Mouse (Mus musculus) c-Kit-positive CD71-positive TER-119-negative erythroid progenitor cells, embryonic 14.5 days (primary cell): ENCODE data around the gene Agpat3.

Experiments used
- DNase-seq: peaks from one replicate; pipeline ENCODE4 v3.0.0-alpha.2; 2013; ENCODE audit warnings: low read depth

The Agpat3 gene

DNA sequence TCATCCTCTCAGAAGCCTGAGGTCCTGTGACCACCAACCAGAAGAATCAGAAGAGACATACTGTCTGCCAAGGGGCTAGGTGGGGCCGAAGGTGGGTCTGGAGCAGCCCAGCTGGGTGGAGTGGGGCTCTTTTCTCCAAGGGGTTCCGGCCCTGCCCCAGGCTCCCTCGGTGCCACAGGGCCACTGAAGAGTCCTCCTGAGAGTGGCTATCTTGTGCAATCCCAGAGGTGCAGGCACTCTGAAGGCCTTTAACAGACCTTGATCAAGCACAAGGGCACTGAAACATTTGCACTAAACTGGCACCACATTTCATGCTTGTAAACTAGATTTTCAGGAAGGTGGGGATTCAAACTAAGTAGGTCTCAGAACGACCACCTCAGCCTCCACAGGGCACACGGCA is 55.9 kb downstream of the Agpat3 start:
- DNase-seq: no peak

DNA sequence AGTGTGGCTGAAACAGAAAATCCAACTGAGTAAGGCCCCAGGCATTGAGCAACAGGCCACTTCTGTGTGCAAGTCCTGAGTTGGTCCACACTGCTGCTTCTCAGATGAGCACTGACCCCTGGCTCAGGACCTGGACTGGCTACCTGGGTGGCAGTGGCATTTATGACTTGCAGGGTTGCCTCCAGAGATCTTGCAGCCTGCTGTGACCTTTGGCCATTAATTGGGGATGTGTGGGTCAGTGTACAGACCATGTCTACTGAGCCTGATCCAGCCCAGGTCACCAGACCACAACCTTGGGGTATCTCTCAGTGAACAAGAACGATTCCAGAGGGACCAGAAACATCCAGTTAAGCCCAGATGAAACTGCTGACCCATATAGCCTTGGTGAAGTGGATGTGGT is 58.7 kb downstream of the Agpat3 start:
- no peak for DNase-seq

DNA sequence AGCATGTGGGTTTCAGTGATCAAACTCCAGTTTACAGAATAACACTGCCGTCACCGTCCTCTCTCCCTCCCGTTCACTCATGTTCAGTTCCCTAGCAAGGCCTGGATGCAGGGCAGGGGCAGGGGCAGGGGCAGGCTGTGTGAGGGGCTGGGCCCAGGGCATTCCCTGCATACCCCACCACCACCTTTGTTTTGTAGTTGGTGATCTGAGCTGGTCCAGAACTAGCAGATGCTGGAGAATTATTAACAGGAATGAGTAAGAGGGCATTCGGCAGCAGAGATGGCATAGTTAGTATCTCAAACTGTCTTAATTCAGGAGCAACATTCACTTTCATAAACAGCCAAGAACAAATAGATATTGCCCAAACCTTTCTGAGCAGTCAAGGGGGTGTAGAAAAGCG is 59.9 kb downstream of the Agpat3 start:
- DNase-seq: no peak

DNA sequence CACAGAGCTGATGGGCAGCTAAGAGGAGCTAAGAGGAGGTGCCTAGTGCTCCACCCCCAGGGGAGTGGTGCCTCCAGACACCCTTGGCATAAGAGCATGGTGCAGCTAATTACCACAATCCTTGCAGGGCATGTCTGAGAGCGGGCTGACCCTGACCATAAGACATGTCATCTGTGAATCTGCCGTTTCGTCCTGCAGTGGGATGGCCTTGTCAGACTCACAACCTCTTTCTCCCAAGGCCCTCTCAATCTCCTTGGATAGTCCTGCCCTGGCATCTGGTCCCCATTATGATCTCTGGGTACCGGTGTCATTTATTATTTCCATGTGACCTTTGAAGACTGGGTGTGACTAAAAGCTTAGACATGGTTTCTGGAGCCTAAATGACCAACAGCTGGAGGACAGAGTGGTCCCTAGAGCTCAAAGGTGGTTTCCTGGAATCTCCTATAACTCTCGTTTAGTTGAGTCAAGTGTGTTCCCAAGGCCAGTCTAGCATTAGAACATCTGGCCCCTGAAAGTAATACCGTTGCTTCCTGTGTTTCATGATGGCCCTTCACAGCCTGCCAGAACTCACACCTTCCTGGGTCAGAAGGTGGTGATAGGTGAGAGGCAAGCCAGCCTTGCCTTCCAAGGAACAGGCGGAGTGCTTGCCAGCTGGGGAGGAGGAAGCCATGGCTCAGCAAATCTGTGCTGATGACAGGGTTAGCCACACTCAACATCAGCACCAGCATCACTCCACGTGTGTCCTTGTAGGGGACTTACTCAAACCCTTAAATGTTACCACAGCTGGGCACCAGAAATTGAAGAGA is 61.4 kb downstream of the Agpat3 start:
- DNase-seq: no peak

DNA sequence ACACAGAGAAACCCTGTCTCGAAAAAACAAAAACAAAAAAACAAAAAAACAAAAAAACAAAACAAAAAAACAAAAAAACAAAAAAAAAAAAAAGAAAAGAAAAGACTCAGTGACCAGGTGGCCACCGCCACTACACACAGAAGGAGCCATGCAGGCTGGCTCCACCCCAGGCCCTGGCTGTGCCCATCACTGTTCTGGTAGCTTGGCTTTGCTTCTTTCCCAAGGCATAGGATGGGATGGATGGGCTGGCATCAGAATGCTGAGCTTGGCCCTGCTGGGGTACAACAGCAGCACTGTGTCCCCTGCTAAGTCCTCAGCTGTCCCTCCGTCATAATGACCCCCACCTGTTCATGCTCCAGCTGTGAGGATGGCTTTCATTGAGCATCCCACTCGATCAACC is 63.4 kb downstream of the Agpat3 start:
- no peak for DNase-seq

DNA sequence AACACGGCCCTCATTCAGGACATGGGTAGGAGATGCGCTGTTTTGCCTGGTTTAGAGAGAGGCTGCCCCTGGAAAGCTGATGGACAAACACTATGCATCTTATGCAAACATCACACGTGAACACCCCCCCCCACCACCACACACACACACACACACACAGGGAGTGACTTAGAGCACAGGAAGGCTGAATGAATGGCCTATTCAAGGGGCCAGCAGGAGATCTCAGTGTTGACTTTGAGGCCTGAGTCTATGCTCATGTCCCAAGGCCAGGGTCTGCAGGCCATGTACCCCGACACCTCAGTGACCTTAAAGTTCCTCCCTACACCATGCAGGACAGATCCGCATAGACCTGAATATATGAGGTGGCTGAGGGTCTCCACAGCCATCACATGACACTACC is 64.2 kb downstream of the Agpat3 start:
- DNase-seq: no peak

DNA sequence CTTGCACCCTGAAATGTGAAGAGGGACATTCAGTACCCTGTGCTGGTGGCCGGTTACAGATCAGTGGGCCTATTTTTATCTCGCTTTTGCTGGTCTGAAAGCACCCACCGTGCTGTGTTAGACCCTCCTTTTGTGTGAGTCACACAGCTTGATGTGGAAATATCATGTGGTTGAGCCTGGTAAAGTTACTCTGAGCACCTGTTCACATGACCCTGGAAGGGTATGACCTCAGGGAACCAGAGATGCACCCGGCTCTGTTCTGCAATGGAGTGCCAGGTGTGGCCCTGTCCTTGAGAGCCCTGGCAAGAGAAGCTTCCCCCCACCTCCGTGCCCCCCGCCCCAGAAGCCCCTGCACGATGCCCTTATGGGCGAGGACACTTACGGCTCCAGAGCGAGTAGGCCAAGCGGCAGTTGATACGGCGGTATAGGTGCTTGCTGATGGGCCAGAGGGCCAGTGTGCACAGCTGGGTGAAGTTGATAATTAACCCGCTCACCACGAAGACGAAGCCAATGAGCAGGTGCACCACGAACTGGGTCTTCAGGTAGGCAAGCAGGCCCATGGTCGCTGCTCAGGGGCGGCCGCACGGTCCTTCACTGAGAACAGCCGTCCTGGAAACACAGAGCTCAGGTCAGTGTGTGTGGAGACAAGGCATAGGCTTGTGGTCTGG is 64.7 kb downstream of the Agpat3 start:
- DNase-seq: no peak

DNA sequence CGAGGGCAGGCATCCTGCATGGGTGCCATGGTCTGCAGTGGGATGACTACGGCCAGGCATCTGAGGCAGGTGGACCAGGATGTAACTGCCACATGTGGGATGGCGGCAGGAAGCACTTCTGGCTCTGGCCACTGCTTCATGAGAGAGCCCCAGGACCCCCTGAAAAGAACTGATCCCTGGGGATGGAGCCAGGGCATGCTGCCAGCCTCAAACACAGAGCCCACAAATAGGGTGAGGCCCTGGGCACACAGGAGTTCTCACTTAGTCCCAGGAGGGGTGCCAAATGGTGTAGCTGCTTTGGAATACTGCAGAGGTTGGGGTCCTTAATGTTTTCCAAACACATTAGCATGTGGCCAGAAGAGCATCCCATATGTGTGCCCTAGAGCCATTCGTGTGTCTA is 66.3 kb downstream of the Agpat3 start:
- no peak for DNase-seq

DNA sequence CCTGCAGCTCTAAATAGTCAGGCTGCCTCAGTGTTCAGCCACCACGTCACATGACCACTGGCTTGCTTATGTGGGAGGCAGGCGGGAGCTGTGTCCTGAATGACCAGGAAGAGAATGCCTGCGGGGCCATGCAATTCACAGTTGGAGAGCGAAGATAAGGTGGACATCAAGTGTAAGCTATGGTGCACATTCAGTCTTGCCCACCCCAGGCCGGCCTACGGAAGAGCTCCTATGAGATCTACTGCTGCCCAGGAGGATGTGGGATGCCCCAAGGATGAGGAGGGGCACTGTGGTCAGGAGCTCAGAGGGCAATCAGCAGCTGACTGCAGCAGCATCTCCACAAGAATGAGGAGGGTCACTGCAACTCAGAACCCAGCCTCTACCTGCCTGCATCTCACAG is 66.9 kb downstream of the Agpat3 start:
- DNase-seq: no peak

DNA sequence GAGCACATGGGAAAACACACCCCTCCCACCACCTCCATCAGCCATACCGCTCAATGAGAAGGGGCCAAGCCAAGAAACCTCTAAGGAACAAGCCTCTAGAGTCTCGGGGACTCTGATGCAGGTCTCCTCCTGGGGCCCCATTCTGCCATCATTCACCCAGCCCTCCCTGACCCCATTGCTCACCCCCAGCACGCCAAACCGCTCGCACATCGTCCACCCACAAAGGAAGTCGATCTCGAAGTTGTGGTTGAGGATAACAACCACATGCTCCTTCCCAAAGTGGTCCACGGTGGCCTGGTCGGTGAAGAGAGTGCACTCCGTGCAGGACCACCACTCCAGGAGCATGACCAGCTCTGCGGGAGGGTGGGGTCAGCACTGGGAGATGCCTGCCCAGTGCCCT is 67.5 kb downstream of the Agpat3 start:
- no peak for DNase-seq

DNA sequence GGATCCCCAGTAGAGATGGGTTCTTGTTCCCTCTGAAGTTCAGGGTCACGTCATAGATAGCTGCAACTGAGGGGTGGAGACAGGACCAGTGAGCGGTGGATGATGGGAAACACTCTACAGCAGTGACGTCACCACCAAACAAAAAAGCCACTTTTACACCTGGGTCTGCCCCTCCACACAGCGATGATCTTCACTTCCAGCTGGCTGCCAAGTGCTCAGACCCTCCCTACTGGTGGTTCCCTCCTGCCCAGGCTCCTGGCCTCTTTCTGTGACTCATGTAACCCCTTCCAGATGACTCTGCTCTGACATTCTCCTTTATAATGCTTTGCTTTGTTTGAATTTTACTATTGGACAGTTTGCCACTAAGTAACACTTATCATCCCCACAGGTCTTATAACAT is 69.9 kb downstream of the Agpat3 start:
- DNase-seq: no peak

DNA sequence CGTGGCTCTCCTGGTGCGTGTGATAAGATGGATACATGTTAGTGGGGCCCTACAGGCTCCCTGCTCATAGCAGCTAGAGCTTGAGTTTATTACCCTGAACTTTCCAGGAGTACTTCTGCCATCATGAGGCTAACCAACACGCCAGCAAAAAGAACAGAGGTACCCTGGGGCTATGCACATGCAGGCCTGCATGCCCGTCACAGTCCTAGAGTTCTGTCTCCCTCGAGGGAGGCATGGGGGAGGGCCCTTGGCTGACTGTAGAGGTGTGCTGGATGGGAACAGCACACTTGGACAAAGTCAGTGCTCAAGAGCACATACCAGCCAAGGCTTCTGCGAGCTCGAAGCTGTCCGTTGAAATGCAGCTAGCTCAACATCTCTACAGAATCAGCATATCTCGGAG is 71.8 kb downstream of the Agpat3 start:
- DNase-seq: no peak

DNA sequence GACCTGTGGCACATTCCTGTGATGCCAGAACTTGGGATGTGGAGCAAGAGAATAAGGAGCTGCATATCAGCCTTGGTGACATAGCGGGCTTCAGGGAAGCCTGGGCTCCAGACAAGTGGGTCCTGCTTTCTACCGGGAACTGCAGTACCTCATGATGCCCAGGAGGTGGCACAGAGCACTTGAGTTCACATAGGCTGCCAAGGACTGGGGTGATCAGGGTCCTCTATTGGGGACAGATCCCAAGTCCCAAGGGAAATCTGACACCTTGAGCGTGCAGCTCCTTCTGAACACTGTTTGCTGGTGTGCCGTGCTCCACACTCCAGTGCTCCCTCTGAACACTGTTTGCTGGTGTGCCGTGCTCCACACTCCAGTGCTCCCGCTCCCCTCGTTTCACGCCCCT is 73.1 kb downstream of the Agpat3 start:
- peak; percentile 40 for DNase-seq

DNA sequence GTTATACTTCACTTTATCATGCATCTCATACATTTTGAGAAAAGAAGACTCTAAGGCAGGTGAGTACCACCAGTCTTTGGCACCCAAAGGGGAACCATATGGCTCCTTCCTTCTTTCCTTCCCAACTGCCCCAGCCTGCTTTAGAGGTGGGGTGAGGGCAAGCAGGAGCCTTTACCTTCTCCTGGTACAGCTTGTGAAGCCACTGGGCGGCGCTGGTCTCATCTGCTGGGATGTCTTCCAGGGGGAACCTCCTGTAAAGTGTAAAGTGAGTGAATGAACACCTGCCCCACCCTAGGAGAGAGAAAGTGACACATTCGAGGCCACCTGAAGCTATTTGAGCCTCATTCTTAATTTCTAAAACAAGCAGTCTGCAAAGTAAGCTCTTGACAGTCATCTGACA is 74.5 kb downstream of the Agpat3 start:
- no peak for DNase-seq

DNA sequence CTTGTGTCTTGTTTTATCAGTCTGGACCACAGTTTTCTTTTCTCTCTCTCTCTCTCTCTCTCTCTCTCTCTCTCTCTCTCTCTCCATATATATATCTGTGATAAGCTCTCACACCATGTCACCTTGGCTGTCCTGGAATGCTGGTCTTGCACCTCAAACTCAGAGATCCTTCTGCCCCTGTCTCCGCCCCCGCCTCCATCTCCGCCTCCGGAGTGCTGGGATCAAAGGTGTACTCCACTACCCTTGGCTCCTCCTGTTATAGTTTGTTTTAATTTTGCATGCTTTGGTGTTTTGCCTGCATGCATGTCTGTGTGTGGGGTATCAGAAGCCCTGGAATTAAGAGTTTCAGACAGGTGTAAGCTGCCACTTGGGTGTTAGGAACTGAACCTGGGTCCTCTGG is 76.0 kb downstream of the Agpat3 start:
- DNase-seq: no peak

DNA sequence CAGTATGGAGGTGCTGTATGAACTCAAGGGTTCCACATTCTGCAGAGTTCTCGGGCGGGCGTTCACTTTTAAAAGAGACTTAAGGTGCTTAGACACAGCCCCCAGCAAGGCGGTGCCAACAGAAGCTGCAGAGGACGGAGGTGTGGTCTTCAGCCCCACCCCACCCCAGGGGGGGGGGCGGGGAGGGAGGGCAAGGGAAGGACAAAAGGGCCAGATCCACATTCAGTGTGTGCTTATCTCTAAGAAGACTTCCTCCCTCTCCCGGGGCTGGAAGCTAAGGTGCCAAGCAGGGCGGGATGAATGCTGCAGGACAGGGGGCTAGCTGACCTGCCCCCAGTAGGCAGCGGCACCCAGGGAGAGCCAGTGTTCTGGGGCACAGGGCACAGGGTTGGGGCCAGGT is 79.4 kb downstream of the Agpat3 start:
- DNase-seq: peak; percentile 60

DNA sequence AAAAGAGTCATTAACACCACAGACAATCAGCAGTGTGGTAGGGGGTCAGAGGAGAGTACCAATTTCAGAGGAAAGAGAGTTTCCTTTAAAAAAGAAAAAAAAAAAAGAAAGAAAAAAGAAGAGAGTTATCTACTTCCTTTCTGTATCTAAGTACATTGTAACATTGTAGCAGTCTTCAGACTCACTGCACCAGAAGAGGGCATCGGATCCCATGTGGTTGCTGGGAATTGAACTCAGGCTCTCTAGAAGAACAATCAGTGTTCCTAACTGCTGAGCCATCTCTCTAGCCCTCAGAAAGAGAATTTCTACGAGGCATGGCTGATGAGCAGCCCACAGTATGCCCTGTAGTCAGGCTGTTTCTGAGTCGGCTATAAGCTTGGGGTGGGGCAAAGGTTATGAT is 86.4 kb downstream of the Agpat3 start:
- DNase-seq: no peak

DNA sequence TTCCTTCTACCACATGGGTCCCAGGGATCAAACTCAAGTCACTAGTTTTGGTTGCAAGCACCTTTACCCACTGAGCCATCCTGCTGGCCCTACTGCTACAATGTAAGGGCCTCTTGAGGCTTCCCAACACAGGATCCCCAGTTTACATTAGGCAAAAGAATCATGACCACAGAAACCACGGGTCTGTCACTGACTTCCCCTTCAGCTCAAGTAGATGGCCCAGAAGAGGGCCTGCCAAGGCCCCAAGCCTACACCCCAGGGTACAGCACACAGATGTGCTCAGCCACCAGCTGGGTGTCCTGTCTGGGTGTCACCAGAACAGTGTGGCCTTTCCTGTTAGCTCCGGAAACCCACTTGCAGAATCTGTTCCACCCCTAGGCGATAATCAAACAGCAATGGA is 87.6 kb downstream of the Agpat3 start:
- DNase-seq: no peak

DNA sequence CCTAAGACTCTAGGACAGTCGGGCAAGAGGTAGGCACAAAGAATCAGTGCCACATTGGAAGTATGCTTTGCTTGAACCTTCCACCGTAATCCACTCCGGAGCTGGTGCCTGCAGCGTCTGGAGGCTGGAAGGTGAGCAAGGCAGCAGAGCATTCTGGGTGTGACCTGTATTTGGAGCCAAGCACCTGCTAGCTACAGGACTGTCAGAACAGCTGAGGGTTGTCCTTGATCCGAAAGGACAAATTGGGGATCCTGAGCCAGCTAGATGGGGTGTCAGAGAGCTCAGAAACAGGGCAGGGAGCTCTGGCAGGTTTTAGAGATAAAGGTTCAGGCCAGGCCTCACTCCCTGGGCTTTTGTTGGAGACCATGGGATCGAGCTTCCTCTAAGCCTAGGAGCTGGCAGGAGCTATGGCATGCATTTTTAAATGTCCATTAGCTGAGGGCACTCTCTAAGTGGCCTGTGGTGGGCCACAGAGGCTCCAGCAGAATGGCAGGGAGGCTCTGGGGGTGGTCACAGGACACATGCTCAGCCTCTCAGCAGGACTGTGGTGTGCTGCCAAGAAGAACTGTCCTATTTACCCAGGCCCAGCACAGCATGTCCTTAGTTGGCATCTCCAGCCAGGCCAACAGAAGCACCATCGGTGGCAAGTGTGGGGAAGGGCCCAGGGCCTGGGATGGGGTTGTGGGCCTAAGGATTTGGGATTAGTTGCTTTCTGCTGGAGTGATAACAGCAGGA is 91.2 kb downstream of the Agpat3 start:
- DNase-seq: no peak

DNA sequence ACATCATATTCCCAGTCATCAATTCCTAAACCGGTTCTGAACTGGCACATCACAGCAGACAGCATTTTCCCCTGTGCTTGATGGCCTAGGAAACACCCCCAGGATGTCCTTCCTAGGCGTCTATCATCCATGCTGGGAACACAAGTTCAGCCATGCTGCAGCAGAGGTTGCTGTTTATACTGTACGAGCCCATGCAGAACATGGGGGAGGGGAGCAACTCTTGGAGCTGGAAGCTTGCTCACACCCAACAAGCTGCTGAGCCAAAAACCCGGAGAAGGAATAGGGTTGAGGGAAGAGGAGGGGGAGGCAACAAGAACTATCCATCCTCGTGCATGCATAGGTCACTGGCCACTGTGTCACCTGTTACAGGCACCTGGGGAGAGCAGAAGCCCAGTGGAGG is 92.0 kb downstream of the Agpat3 start:
- DNase-seq: no peak

DNA sequence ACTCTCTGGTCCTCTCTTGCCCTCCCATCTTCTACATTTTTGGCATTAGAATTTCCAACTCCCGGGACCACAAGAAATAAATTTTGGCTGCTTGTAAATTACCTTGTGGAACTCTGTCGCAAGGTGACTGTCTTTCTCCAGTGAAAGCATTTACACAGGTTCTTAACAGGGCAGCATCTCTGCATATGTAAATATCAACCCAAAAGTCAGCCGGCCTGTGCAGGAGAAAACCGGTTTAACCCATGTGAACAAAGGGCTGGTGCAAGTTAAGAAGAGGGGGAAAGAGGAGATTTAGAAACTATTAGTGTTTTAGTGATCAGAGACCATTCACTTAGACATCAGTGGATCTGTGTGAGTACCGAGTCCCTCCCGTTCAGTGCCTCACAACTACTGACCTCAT is 92.6 kb downstream of the Agpat3 start:
- no peak for DNase-seq

DNA sequence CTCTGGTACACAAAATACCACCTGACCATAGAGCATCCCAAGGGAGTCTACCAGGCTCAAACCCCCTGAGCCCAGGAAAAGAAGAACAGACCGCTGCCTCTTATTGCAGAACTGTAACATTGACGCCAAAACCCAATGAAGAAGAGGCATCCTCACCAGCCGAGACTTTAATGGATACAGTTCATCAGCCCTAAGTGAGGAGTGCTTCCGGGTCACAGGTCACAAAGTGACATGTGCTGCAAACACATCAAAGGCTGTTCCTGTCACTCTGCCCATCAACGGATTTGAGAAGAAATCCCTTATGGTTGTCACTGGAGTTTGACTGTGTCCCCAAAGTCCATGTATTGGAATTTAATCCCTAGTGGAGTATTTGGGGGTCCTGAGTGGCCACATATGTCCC is 93.1 kb downstream of the Agpat3 start:
- DNase-seq: no peak

DNA sequence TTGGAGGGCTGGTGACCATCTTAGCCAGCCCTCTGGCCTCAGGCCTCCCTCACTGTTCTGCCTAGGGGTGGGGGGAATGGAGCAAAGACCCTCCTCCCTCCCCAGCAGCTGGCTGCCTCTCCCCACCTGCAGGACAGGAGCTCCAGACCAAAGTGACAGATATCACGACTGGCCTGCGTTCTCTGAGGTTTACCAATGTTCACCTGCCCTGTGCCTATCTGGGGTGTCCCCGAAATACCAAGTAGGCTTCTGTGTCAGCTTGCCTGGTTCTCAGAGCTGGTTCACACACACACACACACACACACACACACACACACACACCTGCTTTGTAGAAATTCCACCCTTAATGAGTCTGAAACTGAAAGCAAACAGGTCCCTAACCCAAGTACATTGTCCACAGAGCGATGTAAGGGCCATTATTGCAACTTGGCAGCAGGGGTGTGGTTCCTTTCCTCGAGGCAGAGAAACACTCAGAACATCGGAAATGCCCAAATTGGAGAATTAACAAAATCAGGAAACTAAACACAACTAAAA is 94.1 kb downstream of the Agpat3 start:
- DNase-seq: no peak
